Mouse (Mus musculus): ENCODE results near the gene Rsph3b. TPM values are rescaled to one million over a fixed set of nuclear protein-coding genes. Genes with fewer than 3 reads are reported as not detected.
"Not testable (repeated sequence)": the region's sequence is repeated elsewhere in the genome, so short reads cannot be mapped to it uniquely, and the experiment has no call there.

Gene Rsph3b
- 10 to 100 TPM; 29.8 to 37.5 (median 31.3) TPM for polyA plus RNA-seq (2017; shearing (Covaris generic))

DNA sequence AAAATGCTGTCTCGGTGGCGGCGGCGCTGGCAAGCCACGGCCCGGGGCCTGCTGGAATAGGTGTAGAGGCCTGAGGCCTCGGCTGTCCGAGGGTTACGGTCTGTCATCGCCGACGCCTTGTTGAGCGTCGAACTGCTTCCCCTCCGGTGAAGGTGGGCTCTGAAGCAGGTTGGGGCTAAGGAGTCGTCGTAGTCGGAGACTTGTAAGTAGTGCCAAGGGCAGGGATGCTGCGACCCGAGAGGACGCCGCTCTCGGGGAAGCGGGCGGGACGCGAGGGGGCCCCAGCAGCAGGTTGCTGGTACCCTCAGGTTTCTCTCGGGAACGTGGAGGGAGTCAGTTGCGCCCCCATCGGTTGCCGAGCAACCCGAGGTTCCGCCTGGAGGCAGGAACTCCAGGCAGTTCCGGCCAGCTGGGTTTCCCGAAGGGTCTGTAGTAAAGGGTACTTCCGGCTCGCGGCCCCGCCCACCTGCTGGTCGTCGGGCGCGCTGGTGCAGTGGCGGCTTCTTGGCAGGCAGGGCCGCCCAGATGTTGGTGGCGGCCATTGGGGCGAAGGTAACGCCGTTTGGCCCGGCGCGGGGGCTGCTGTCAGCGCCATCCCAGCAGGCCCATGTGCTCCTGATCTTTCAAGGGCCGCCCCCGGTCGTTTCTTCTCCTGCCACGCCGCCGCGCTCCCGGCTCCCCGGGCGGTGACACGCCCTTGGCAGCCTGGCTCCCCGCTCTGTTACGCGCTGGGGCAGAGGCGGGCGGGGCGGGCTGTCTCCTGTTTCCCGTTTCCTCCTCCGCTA, at the start of gene Rsph3b:
Gene Rsph3b, minus strand, starts transcription at position 699 of the 785 bp plus-strand sequence.
- peak; percentile 78 for ATAC-seq

DNA sequence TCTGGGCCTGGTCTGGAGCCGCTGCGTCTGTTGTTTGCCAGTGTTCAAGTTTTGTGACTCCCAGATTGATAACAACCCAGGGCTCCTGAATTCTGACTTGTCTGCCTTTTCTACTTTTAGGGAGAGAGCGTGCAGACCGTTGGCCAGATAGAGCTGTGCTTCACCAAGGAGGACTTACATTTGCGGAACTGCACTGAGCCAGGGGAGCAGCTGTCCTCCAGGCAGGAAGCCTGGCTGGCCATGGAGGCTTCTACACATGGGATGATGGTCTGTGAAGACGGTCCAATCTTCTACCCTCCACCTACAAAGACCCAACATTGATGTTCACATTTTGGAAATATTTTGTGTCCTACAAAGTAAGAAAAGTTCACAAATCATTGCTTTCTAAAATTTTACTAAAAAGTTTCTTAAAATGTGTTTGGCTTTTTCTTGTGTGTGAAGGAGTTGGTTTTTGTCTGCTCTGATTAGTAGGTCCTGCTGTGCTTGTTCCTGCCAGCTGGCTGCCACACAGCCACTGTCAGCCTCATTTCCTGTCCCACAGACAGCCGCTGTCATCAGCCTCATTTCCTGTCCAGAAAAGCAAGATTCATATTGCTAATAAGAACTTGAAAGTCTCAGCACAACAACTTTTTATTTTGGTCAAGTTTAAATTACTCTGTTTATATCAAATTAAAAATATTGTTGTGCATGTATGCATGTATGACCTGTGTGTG, 49.5 kb upstream of the Rsph3b start:
- ATAC-seq, result peak; percentile 96

DNA sequence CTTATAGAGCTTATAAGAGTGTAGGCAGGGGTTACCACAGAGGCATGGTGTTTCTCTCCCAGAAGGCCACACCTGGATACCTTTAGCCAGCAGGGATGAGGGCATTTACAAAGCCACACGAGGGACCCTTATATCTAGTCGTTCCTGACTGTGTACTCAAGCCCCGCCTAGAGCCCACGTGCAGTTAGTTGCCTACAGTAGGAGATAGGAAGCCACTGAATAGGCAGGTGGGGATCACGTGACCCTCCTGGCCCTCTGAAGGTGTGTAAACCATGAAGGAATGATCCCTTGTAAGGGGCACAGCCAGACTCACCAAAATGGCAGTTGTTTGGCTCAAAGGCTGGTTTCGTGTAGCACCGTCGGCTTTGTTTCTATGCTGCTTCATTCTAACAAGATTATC, 48.3 kb upstream of the Rsph3b start:
- ATAC-seq, result not testable (repeated sequence)

DNA sequence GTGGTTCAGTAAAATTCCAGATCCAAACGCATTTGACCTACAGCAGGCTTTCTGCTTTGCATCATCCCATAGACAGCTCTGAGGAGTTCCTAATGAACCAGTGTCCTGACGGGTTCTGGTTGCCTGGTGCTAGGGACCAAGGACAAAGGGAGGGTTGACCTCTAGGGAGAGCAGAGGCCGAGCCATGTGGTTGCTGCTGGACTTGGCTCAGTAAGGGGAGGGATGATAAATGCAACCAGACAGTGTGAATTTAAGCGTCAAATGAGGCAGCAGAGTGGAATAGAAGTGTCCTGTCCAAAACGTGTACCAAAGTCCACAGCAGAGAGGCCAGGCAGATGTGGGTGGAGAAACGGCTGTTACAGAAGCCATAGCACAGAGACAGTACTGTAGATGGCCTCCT, 47.0 kb upstream of the Rsph3b start:
- ATAC-seq, result not testable (repeated sequence)

DNA sequence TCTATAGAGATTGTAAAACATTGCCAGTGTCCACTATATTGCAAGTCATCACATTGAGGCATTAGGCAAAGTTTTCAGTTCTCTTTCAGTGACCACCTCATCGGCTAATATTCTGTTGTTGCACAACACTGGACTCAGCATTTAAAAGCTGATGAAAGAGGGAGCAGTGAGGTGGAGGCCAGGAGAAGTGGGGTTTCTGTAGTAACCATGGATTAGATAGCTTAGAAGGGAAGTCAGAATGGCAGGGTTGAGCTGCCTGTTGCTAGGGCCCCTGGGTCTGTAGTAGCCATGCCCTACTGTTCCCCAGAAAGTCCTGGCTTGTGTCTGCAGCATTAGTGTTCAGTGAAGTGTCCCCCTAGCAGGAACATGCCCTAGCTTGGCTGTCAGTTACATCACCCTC, 37.6 kb upstream of the Rsph3b start:
- ATAC-seq, result not testable (repeated sequence)

DNA sequence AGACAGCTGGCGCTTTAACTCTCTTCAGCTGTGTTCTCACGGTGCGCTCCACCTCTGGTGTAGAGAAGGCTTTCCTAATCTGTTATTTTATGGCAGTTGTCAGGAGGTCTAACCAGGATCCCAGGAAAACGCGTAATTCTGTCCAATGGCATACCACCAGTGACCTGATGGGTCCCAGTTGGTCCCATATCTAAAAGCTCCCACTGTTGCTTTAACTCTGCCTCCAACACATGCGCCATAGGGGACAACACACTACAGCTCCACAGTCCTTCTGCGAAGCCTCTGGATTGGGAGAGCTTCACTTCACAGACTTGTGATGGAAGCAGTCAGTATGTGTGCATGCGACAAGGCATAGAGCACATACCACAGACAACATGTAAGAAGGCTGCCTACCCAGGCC, 31.7 kb upstream of the Rsph3b start:
- not testable (repeated sequence) for ATAC-seq

DNA sequence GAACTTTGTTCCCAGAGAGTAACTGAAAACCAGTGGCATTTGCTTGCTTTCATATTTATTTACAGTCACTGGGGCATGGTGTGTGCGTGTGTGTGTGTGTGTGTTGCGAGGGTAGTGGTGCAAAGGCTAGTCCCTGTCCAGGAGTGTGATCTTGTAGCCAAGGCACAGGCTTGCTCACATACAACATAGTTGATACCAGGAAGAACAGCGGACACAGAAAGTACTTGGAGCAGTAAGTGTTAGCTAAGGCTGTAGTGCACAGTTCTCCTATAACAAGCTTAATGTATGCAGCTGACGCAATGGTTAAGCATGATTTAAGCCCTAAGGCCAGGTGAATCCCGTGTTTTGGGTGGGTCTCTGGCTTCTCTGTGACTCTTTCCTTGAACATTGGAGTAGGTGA, 30.9 kb upstream of the Rsph3b start:
- ATAC-seq, result peak; percentile 2

DNA sequence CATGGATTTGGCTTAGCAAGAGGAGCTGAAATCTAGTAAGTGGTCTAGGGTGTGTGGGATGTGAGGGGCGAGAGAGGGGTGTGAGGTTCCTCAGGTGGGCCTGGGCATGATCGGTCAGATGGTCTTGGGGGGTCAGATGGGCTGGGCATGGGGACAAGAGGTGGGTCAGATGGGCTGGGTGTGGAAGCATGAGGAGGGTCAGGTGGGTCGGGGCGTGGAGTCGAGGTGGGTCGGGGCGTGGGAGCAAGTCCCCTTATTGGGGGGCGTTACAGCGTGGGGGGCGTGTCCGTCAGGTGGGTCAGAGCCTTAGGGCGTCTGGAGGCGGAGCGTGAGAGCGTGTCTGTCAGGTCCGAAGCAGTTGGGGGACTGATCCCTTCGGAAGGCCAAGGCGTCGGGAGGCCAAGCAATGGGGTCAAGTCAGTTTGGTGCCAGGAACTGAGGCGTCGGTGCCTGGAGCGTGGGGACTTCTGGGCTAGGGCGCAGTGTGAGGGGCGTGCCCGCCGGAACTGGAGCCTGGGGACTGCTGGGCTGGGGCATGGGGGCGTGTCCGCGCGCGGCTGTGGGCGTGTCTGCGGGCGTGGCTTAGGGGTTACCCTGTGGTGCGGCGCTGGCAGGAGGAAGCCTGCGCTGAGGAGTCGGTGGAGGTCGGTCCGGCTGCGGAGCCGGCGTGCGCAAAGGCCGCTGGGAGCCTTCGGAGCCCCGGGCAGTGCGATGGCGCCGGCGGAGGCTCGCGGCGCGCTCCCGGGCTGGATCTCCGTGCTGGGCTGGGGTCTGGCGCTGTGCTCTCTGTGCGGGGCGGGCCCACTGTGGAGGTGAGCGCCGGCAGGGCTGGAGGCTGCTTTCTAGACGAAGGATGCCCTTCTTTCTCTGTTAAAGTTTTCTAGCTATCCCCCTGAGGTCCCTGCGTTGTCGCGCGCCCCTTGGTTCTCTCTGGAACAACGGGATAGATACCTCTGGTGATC, 30.1 kb upstream of the Rsph3b start, which contains the start of gene Gm49721:
Gene Gm49721, plus strand, starts transcription at position 618 of the 962 bp plus-strand sequence.
- ATAC-seq, result peak; percentile 93

DNA sequence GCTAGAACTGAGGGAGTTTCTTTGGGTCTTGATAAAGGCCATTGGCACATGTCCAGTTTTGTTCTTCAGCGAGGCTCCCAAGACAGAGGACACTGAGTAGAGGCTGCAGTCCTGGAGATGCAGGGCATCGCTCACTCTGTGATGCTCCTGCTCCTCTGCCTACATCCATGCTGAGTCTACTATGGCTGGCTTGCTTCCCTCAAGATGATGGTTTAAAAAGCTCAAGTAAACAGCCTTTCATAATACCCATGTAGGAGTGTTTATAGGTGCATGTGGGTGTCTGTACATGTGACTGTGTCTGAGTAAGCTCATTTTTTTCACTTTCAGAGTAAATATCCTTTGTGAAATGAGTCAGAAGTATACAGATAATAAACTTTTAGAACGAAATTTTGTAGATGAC, 26.5 kb upstream of the Rsph3b start:
- ATAC-seq, result peak; percentile 14

DNA sequence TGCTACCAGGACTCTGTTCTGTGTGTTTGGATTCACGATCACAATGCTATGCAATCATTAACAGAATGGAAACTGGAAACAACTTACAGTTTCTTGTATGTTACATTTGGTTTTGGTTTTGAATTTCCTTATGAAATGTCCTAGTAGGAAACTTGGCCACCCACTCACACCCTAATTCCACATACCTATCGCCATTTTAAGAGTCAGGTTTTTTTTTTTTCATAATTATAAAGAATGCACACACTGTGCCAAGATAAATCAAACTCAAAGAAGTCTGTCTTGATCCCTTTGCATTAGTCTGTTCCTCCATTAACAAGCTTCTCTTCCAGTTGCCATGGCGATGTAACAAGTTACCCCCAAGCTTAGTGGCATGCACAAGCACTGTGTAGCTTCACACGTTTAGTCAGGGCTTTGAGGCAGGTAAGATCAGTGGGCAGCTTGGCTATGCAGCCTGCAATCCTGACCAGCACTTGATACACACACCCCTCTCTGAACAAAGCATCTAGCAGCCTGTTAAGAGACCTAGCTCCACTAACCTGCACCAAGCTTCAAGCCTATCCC, 24.4 kb upstream of the Rsph3b start:
- not testable (repeated sequence) for ATAC-seq

DNA sequence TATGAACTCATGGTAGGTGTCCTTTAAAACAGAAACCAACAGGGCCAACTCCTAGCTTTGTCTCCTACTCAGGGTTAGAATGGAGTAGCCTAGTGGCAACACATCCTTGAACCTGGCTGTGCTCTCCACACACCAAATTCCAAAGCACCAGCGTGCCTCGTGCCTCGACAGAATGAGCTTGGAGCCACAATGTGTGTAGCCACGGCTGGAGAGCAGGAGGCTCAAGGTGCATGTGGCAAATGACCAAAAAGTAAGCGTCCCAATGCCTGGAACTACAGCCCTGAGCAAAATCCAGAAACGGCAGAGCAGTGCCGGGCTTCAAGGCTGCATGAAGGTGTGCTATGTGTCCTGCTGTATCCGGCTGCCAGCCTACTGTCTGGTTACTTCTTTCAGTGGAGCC, 22.8 kb upstream of the Rsph3b start:
- ATAC-seq, result not testable (repeated sequence)

DNA sequence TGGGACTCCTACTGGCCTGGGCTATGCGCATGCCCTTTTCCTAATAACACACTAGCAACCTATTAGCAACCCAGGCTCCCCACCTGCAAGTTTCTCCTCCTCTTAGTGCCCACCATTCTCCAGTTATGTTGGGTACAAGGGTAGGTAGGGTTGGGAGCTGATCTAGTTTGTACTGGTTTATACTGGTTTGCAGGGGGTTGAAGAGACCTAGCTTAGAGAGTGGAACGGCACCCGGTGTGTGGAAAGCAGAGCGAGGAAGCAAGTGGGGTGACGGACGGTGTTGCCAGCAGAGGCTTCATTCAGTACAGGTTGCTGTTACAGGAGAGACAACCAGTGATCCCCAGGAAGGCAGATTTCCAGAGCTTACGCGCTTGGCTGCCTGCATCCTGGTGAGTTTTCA, 21.9 kb upstream of the Rsph3b start, which contains the start of gene Rnaset2b:
Gene Rnaset2b, plus strand, starts transcription at position 301 of the 400 bp plus-strand sequence.
- not testable (repeated sequence) for ATAC-seq

DNA sequence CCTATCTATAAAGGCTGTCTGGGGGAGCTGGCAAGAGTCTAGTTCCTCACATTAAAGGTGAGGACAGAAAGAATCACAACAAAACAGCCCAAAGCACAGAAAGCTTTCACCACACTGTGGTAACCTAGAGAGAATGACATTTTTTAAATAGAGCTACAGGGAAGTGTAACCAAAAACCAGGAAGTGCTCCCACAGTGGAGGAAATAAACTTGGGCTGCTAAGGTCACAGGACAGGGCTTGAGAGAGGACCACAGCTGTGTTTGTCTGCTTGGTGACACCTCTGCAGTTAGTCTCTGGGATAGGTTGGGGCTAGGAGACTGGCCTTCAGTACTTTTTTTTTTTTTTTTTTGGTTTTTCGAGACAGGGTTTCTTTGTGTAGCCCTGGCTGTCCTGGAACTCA, 19.2 kb upstream of the Rsph3b start:
- ATAC-seq, result not testable (repeated sequence)

DNA sequence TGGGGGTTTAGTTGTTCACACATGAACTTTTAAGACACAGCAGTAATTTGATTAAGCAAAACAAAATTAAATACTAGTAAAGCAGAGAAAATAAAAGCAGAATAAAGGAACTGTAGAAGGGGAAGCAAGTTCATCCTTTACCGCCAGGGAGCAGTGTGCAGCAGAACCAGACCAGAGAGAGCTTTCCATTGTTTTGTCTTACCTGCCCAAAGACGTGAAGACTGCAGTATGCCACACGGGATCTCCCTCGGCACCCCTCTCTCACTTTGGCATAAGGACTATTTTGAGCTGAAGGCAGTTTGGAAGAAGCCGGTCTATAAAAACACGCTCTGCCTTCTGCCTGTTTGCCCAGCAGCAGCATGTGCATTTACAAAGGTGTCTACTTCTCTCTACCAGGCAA, 16.9 kb upstream of the Rsph3b start:
- ATAC-seq, result peak; percentile 29

DNA sequence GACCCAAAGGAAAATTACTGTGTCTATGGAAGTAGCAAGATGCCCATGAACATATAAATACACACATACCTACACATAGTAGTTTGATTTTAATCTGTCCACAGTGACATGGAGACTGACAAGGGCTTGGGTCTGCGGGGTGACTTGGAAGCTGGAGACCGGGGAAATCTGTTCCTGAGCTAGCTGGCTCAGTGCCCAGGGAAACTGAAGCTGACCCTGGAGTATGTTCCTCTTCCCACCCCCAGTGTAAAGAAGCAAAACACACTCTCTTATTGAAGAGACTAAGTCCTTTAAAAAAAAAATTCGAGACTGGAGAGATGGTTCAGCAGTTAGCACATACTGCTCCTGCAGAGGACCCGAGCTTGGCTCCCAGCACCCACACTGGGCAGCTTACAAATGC, 14.5 kb upstream of the Rsph3b start:
- not testable (repeated sequence) for ATAC-seq

DNA sequence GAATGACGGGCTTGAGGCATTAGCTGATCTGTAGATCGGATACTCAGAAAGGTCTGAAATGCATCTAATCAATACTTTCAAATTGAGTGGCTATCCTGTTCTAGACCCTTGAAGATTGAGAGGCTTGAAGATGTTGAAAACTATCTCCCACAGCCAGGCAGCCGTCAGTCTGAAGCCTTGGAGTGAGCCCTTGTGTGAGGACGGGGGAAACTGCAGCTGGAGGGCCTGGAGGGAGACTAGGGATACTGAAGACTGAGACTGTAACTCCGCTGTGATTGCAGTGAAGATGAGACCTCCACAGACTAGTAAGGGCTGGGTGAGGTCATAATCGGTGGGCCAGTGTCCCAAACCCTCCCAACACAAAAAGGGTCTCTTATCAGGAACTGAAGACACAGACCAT, 13.9 kb upstream of the Rsph3b start:
- ATAC-seq, result not testable (repeated sequence)

DNA sequence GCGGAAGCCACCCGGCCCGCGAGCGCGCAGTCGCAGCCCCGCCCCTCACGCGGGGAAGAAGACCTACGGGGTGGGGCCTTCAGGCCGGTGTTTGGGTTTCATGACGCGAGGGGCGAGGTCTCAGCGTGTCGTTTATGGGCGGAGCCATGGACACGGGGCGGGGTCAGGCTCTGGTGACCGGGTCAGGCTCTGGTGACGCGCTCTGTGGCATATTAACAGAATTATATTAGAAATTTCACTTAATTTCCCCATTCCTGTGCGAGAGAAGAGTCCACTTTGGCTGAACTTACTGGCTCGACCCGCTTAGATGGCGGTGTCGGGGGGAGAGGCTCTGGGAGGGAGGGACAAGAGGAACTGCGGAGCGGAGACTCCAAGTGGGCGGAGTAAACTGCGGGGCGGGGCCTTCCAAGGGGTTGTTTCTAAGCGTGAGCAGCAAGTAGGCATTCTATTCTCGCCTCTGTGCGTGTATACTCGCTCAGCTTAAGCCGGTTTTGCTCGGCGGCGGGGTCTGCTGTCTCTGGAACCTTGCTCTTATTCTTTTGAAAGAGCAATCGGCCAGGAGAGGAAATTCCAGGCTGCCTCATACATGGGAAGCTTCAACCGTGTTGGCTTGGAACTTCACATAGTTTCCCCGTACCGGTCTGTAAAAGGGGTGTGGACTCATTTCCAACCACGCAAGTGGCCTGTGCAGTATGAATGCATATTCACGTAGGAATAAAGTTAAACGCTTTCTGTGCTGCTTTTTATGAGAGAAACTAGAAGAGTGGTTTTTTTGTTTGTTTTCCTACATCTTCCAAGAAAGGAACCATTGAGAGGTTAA, 12.9 kb upstream of the Rsph3b start:
- peak; percentile 87 for ATAC-seq

DNA sequence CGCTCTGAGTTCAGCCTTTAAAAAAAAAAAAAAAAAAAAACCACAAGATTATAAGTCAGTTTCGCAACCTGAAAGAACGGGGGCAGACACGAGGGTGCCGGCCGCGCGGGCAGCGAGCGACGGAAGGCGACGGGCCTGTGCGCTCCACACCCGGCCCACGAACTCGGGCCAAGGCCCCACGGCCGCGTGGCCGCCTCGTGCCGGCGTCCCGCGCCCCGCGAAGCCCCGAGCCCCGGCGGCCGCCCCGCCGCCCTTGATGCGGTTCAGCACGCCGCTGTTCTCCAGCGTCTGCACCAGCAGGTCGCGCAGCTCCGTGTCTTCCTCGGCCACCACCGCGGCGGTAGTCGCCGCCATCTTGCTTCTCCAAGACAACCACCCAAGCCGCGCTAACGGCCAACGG, 12.3 kb upstream of the Rsph3b start, which contains the start of gene Tagap1:
Gene Tagap1, minus strand, starts transcription at position 381 of the 400 bp plus-strand sequence.
- peak; percentile 0 for ATAC-seq

DNA sequence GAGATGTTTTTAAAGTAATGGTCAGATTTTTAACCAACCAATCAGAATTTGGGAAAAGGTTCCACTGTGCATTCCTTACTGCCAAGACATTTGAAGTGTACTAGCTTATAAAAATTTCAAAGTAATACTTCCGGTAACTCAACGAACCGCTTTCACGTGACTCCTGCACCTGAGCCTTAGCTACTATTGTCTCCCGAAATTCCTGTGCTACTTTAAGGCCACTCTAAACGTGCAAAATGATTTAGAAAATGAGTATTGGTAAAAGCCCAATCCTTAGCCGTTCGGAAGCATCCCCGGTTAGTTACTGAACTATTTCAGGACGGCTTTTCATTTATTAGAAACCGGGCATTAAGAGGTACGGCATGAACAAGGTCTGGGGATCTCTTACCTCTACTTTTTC, 11.9 kb upstream of the Rsph3b start:
- not testable (repeated sequence) for ATAC-seq

DNA sequence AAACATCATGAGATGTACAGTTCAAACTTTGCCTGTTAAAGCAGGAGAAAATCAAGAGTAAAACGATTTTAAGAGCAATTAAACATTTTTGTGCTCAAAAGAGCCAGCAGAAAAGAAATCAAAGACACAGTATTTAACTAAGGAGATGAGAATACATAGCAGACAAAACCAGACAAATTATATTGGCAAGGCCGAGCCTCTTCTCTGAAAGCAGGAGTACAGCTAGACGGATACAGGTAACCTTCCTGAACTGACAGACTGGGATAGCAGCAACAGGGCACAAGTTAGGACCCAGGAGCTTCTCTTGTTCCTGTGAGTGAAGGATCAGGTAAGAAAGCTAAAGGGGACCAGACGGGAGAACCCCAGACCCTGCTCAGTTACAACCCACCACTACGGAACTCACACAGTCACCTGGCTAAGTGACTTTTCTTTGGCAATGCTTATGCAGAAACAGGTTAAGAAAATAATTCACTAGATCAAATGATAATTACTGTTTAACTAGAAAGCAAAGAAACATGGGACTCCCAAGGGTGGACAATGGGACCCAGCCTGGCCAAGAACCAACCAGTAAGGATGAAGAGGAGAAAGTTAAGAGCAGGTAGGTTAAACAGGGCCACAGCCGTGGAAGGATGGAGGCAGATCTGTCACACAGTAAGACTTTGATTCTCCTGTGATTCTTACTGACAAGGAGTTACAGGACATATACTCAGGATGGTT, 11.2 kb upstream of the Rsph3b start:
- ATAC-seq, result not testable (repeated sequence)

All from inflammation-experienced regulatory T-cells, adult 6 months (primary cell).